Mouse (Mus musculus) liver, postnatal 0 days (tissue): ENCODE results near the gene Gp1bb.

Source experiments
- CTCF ChIP-seq: sonication (generic); IDR thresholded peaks from 2 replicates; pipeline ENCODE4 v1.5.1; 2016; ENCODE audit warnings: antibody characterized with exemption, low read depth
- EP300 ChIP-seq: IDR thresholded peaks from 2 replicates; pipeline ENCODE4 v1.6.1; 2016; ENCODE audit warnings: antibody characterized with exemption, low read depth, mild to moderate bottlenecking

DNA sequence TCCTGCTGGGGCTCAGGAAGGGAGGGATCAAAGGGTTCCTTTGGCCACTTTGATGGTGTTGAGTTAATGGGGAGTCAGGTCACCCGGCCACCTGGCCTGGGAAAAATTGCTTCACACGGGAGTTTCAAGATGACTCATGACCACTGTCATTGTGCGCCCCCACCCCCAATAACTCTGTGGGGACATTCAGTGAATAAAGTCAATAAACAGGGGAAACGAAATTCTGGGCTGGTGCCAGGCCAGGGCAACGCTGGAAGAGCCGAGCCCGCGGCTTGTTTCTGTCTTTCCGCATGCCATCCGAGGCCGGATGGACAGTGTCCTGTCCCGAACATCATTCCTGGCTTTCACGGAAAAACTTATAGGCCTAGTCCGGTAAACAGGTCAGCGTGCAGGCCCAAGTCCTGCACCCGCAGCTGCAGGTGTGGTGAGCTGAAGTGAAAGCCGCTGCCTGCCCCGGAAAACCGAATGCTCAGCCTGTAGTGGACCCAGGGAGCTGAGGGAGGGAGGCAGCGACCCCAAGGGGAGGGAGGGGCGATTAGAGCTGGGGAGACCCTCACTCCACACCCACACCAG, 41.1 kb downstream of the Gp1bb start:
- no peak for TF ChIP-seq CTCF
- TF ChIP-seq EP300, result no peak
